Mouse (Mus musculus) central nervous system, embryonic 14 days (tissue): ENCODE results near the gene Msmp. TPM values are rescaled to one million over a fixed set of nuclear protein-coding genes. Genes with fewer than 3 reads are reported as not detected.

Source experiments
- polyA plus RNA-seq: library from polyadenylated mRNA; depleted of rRNA; stranded (reverse); fragments of >200 nt; gene quantifications from 2 replicates; pipeline ENCODE4 v1.2.3, GENCODE M21; 2012; rRNA removed

The Msmp gene
- polyA plus RNA-seq: not detected in 2 replicates

GRCm38 (mm10) chr4:43584444-43585416 is at the start of gene Msmp:
TSS of gene Msmp (minus strand) at chr4:43584494.

GRCm38 (mm10) chr4:43631046-43631955 is 47.0 kb upstream of the Msmp start, which contains the start of gene Npr2:
TSS of gene Npr2 (plus strand) at chr4:43631935.

GRCm38 (mm10) chr4:43578376-43579204 is 5.7 kb downstream of the Msmp start, which contains the start of the genes Rgp1 and Gba2:
TSS of gene Rgp1 (plus strand) at chr4:43578715.
TSS of gene Gba2 (minus strand) at chr4:43578873.

GRCm38 (mm10) chr4:43561997-43562768 is 22.1 kb downstream of the Msmp start, which contains the start of the genes Creb3 and Tln1:
TSS of gene Creb3 (plus strand) at chr4:43562332.
TSS of gene Tln1 (minus strand) at chr4:43562691.

Other genes starting within 250 kb of the Msmp start
- 59.6 and 67.4 TPM in 2 replicates for gene Rusc2, start 202.5 kb downstream of the Msmp start, polyA plus RNA-seq
- 0.92 and 1.1 TPM in 2 replicates for gene Fam166b, start 155.4 kb downstream of the Msmp start, polyA plus RNA-seq
- 75.3 and 75.5 TPM in 2 replicates for gene Tesk1, start 142.6 kb downstream of the Msmp start, polyA plus RNA-seq
- gene Cd72, start 129.9 kb downstream of the Msmp start, polyA plus RNA-seq: 0.20 and 0.59 TPM in 2 replicates
- not detected in 2 replicates for gene Sit1, start 100.8 kb downstream of the Msmp start, polyA plus RNA-seq
- gene Ccdc107, start 91.6 kb downstream of the Msmp start, polyA plus RNA-seq: 76.4 and 104 TPM in 2 replicates
- gene Arhgef39, start 84.8 kb downstream of the Msmp start, polyA plus RNA-seq: 33.3 and 39.5 TPM in 2 replicates
- gene Car9, start 77.5 kb downstream of the Msmp start, polyA plus RNA-seq: 0.50 and 0.79 TPM in 2 replicates
- gene Tpm2, start 60.7 kb downstream of the Msmp start, polyA plus RNA-seq: 15.7 and 78.5 TPM in 2 replicates
- gene Creb3, start 22.2 kb downstream of the Msmp start, polyA plus RNA-seq: 52.6 and 54.6 TPM in 2 replicates
- gene Tln1, start 21.8 kb downstream of the Msmp start, polyA plus RNA-seq: 54.6 and 60.2 TPM in 2 replicates
- 55.7 and 57.0 TPM in 2 replicates for gene Rgp1, start 5.8 kb downstream of the Msmp start, polyA plus RNA-seq
- gene Gba2, start 5.6 kb downstream of the Msmp start, polyA plus RNA-seq: 82.9 and 90.4 TPM in 2 replicates
- gene Npr2, start 47.4 kb upstream of the Msmp start, polyA plus RNA-seq: 69.8 and 78.3 TPM in 2 replicates
- gene Spag8, start 69.1 kb upstream of the Msmp start, polyA plus RNA-seq: 6.6 and 7.9 TPM in 2 replicates
- 56.9 and 57.8 TPM in 2 replicates for gene Hint2, start 72.0 kb upstream of the Msmp start, polyA plus RNA-seq
- gene Tmem8b, start 84.5 kb upstream of the Msmp start, polyA plus RNA-seq: 23.4 and 26.5 TPM in 2 replicates
- gene Fam221b, start 84.7 kb upstream of the Msmp start, polyA plus RNA-seq: 0.30 and 0.37 TPM in 2 replicates
- gene Olfr70, start 116.3 kb upstream of the Msmp start, polyA plus RNA-seq: not detected in 2 replicates
- gene Olfr71, start 125.8 kb upstream of the Msmp start, polyA plus RNA-seq: not detected in 2 replicates
- 0.37 and 0.76 TPM in 2 replicates for gene Hrct1, start 142.7 kb upstream of the Msmp start, polyA plus RNA-seq
- gene Spaar, start 145.5 kb upstream of the Msmp start, polyA plus RNA-seq: 0.09 and 0.16 TPM in 2 replicates
- not detected in 2 replicates for gene Olfr159, start 186.5 kb upstream of the Msmp start, polyA plus RNA-seq
- gene Olfr156, start 239.4 kb upstream of the Msmp start, polyA plus RNA-seq: not detected in 2 replicates